Mouse (Mus musculus) neural tube, embryonic 15.5 days (tissue): ENCODE measurements around the gene L2hgdh. TPM values are rescaled to one million over a fixed set of nuclear protein-coding genes. Genes with fewer than 3 reads are reported as not detected.

Source experiments
- ATAC-seq: fragments of 200-750 bp; cut with Nextera tagmentation; 2 replicates; pipeline ENCODE4 v1.8.0; 2017; ENCODE audit warnings: mild to moderate bottlenecking, moderate TSS enrichment, moderate library complexity; ENCODE audit not compliant: low FRiP score
- H3K27ac ChIP-seq: fragments of 300-500 bp; sonication (generic); replicated peaks from 2 replicates; pipeline ENCODE4 v1.5.1; 2015; ENCODE audit warnings: mild to moderate bottlenecking, inconsistent platforms
- H3K27me3 ChIP-seq: fragments of 300-500 bp; sonication (generic); replicated peaks from 2 replicates; pipeline ENCODE4 v1.6.1; 2015; ENCODE audit warnings: inconsistent platforms
- H3K36me3 ChIP-seq: fragments of 300-500 bp; sonication (generic); 2 replicates; pipeline ENCODE4 v1.6.1; 2015; ENCODE audit warnings: inconsistent platforms
- H3K4me1 ChIP-seq: fragments of 300-500 bp; sonication (generic); 2 replicates; pipeline ENCODE4 v1.6.1; 2015; ENCODE audit warnings: inconsistent platforms
- H3K4me2 ChIP-seq: fragments of 300-500 bp; sonication (generic); 2 replicates; pipeline ENCODE4 v1.6.1; 2015; ENCODE audit warnings: inconsistent platforms, mild to moderate bottlenecking, moderate library complexity
- H3K4me3 ChIP-seq: fragments of 300-500 bp; sonication (generic); replicated peaks from 2 replicates; pipeline ENCODE4 v1.5.1; 2015; ENCODE audit warnings: mild to moderate bottlenecking, inconsistent platforms
- H3K9ac ChIP-seq: fragments of 300-500 bp; sonication (generic); replicated peaks from 2 replicates; pipeline ENCODE4 v1.6.1; 2015; ENCODE audit warnings: mild to moderate bottlenecking, inconsistent platforms
- H3K9me3 ChIP-seq: fragments of 300-500 bp; sonication (generic); replicated peaks from 2 replicates; pipeline ENCODE4 v1.6.1; 2016; ENCODE audit warnings: inconsistent platforms
- WGBS: fragments of 180-500 bp; shearing (Covaris S2); methylation state at CpG from one replicate; pipeline ENCODE4 v1.1.7; 2015; ENCODE audit warnings: mixed read lengths; 5-methylcytosine and 5-hydroxymethylcytosine counted together
- polyA plus RNA-seq: library from polyadenylated mRNA; unstranded; fragments of >200 nt; fragmentation: Nextera tagmentation; extraction: Ambion mirVana; gene quantifications from 2 replicates; pipeline ENCODE4 v1.2.1, GENCODE M21; 2015

The L2hgdh gene
- polyA plus RNA-seq, 1 experiment from 2014 or later, result 13.4 TPM

DNA sequence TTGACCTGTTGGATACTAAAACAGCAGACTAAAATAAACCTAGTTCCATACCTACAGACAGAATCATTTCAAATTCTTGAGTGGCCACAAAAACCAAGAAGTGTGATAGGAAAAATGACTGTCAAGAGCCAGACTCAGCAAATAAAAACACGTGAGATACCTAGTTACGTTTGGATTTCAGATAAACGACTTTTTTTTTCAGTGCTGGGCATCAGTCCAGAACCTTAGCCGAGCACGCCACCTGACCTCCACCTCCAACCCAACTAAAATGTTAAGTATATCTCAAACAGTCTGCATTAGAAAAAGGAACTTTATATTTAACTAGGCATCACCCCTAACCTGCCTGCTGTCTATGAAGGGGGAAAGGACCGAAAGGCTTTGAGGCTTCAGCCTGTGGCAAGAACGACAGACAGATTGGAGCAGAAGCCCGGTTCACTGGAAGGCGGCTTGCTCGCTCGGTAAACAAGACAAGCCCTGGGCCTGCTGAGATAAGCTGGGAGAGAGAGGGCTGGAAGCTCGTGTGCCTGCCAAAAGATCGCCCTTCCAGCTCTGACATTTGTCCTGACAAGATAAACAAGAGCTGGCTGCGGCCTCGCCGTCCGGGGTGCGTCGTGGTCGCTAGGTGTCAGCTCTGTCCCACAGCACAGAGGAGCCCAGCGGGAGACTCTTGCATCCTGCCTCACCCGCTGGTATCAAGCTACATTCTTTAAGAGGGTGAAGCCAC, 32.9 kb upstream of the L2hgdh start:
- Histone ChIP-seq H3K27ac (no peak overlapping the region), H3K4me1 (peaks cover 12% of the 10 kb centered on the region), H3K9me3 (no peaks in the 10 kb centered on the region), H3K4me2 (peak overlapping the region; percentile 51), H3K9ac (no peak overlapping the region), H3K27me3 (no peaks in the 10 kb centered on the region), H3K4me3 (no peak overlapping the region), H3K36me3 (no peaks in the 10 kb centered on the region)
- WGBS, result 16% methylated on average over 22 of the region's 22 CpGs
- peak; percentile 86 for ATAC-seq

DNA sequence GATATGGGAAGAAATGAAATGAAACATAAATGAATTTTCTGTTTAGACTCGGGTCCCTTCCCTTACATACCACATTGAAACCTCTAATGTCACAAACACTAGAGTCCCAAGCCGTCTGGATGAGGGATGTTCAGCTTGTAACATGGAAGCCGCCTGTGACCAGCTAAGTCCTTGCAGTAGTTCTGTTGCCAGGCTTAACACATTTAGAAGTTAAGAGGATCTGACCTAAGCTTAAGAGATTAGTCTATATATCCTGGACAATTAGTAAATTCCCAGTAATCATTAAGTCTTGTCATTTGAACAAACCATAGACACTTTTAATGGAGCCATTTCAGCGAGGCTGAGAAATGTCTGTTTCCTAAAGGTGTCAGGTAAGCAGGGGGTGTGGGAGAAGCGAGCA, 31.3 kb upstream of the L2hgdh start:
- no peaks in the 10 kb centered on the region for H3K27me3 ChIP-seq

GRCm38 (mm10) chr12:69753936-69754335, 29.3 kb upstream of the L2hgdh start:
- 89% methylated on average over 5 of the region's 5 CpGs for WGBS
- Histone ChIP-seq H3K9me3 (no peaks in the 10 kb centered on the region), H3K27ac (no peak overlapping the region), H3K9ac (no peak overlapping the region), H3K4me2 (no peak overlapping the region), H3K36me3 (no peaks in the 10 kb centered on the region), H3K27me3 (no peaks in the 10 kb centered on the region), H3K4me3 (no peak overlapping the region), H3K4me1 (peaks cover 11% of the 10 kb centered on the region)
- no peak for ATAC-seq

More for the DNA sequence above, 31.3 kb upstream of the L2hgdh start:
- H3K36me3 ChIP-seq, result no peaks in the 10 kb centered on the region
- no peaks in the 10 kb centered on the region for H3K9me3 ChIP-seq
- H3K4me1 ChIP-seq, result peaks cover 12% of the 10 kb centered on the region
- WGBS, result 84% methylated on average over 5 of the region's 5 CpGs
- no peak overlapping the region for H3K27ac ChIP-seq
- no peak overlapping the region for H3K4me2 ChIP-seq
- no peak for ATAC-seq
- H3K9ac ChIP-seq, result no peak overlapping the region
- H3K4me3 ChIP-seq, result no peak overlapping the region

DNA sequence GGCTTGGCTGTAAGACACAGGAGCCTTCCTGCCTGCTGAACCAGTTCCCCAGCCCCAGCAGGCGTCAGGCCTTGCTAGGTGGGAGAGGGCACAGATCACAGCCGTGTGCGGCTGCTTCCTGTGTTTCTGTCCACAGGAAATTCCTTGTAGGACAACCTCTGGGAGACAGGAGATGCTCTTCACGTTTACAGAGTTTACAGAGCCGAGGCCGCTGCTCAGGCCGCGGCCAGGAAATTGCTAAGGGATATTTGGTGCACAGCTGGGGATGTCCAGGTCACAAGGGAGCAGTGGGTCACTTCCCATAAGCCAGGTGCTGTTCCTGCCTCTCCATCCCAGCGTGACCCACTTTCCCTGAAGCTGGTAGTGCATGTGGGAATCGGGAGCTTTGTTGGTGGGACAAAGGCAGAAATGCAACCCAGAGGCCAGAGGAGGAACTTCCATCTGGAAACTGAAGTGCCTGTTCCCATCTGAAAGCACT, 27.2 kb upstream of the L2hgdh start:
- no peak overlapping the region for H3K4me3 ChIP-seq
- no peak for ATAC-seq
- H3K27ac ChIP-seq, result 0 out of 2 replicates have a peak overlapping the region, but pooled peaks have one; percentile 18
- 49% methylated on average over 10 of the region's 10 CpGs for WGBS
- H3K4me2 ChIP-seq, result no peak overlapping the region
- H3K9me3 ChIP-seq, result no peaks in the 10 kb centered on the region
- H3K9ac ChIP-seq, result no peak overlapping the region
- no peaks in the 10 kb centered on the region for H3K36me3 ChIP-seq
- H3K4me1 ChIP-seq, result no peaks in the 10 kb centered on the region; the same call in 1 of the 2 replicates
- H3K27me3 ChIP-seq, result no peaks in the 10 kb centered on the region

DNA sequence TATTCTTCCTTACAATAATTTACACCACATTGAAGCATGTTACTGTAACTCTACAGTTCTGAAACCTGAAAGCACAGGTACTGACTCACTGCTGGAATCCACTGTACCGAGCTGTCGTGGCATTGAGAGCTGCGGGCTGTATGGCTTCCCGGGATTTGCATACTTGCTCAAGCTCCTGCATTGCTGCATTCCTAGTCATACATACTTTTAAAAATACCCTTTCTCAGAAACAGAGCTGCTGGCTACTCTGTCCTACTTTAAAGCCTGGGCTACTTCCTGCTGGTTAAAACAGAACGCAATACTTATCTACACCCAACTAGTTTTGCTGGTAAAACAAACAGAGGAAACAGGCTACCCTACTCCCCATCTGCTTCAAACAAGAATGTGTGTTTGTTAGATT, 19.5 kb upstream of the L2hgdh start:
- ATAC-seq, result no peak
- WGBS, result 92% methylated on average over 5 of the region's 5 CpGs
- Histone ChIP-seq H3K27me3 (no peaks in the 10 kb centered on the region), H3K27ac (no peak overlapping the region), H3K4me2 (no peak overlapping the region), H3K4me1 (no peaks in the 10 kb centered on the region), H3K9ac (no peak overlapping the region), H3K36me3 (no peaks in the 10 kb centered on the region; the same call in 1 of the 2 replicates), H3K9me3 (no peaks in the 10 kb centered on the region), H3K4me3 (no peak overlapping the region)

- Histone ChIP-seq H3K27me3 (no peaks in the 10 kb centered on the region), H3K27ac (no peak overlapping the region), H3K4me2 (no peak overlapping the region), H3K9ac (no peak overlapping the region), H3K4me1 (no peaks in the 10 kb centered on the region), H3K36me3 (no peaks in the 10 kb centered on the region; the same call in 1 of the 2 replicates), H3K4me3 (no peak overlapping the region), H3K9me3 (no peaks in the 10 kb centered on the region)
- 88% methylated on average over 5 of the region's 5 CpGs for WGBS
- no peak for ATAC-seq
These were observed 17.3 kb upstream of the L2hgdh start for GRCm38 (mm10) chr12:69741965-69742364.

- 92% methylated on average over 3 of the region's 3 CpGs for WGBS
- H3K4me3 ChIP-seq, result no peak overlapping the region
- H3K9me3 ChIP-seq, result no peaks in the 10 kb centered on the region
- no peaks in the 10 kb centered on the region for H3K4me1 ChIP-seq
- H3K36me3 ChIP-seq, result no peaks in the 10 kb centered on the region
- no peaks in the 10 kb centered on the region for H3K27me3 ChIP-seq
- H3K9ac ChIP-seq, result no peak overlapping the region
- ATAC-seq, result no peak
- H3K4me2 ChIP-seq, result no peak overlapping the region
- no peak overlapping the region for H3K27ac ChIP-seq
These were observed 9.2 kb upstream of the L2hgdh start for GRCm38 (mm10) chr12:69733923-69734322.

- Histone ChIP-seq H3K9ac (no peak overlapping the region), H3K27ac (no peak overlapping the region), H3K27me3 (no peaks in the 10 kb centered on the region), H3K4me3 (no peak overlapping the region), H3K4me1 (no peaks in the 10 kb centered on the region), H3K36me3 (no peaks in the 10 kb centered on the region), H3K4me2 (no peak overlapping the region), H3K9me3 (no peaks in the 10 kb centered on the region)
- WGBS, result 11% methylated on average over 2 of the region's 2 CpGs
- no peak for ATAC-seq
These were observed 8.8 kb upstream of the L2hgdh start for GRCm38 (mm10) chr12:69733518-69733917.

DNA sequence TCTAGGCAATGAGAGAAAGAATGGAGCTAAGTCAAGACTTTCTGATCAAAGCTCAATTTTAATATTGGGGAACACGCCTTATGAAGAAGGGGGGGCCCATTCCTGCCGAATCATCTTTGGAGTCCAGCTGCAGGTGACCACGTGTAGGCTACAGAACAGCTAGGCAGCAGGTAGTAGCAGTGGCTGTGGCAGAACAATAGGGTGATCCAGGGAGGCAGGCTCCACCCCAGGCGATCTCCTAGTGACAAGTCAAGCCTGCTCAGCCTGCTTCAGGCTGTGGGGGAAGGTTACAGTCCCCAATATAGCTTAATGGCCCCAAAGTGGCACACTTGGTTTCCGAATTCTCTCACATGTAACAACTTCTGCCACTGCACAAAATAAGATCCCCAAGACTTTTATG, 7.5 kb upstream of the L2hgdh start:
- Histone ChIP-seq H3K9ac (no peak overlapping the region), H3K36me3 (no peaks in the 10 kb centered on the region), H3K4me2 (no peak overlapping the region), H3K27ac (no peak overlapping the region), H3K4me3 (no peak overlapping the region), H3K27me3 (no peaks in the 10 kb centered on the region), H3K4me1 (no peaks in the 10 kb centered on the region), H3K9me3 (no peaks in the 10 kb centered on the region)
- ATAC-seq, result no peak
- WGBS, result 36% methylated on average over 5 of the region's 5 CpGs

GRCm38 (mm10) chr12:69730306-69730705, 5.6 kb upstream of the L2hgdh start:
- peaks cover 7% of the 10 kb centered on the region for H3K4me1 ChIP-seq
- H3K9me3 ChIP-seq, result no peaks in the 10 kb centered on the region
- WGBS, result 83% methylated on average over 1 of the region's 1 CpGs
- no peak overlapping the region for H3K4me2 ChIP-seq
- H3K27ac ChIP-seq, result no peak overlapping the region
- no peaks in the 10 kb centered on the region for H3K36me3 ChIP-seq
- H3K27me3 ChIP-seq, result no peaks in the 10 kb centered on the region
- no peak overlapping the region for H3K9ac ChIP-seq
- no peak for ATAC-seq
- no peak overlapping the region for H3K4me3 ChIP-seq

DNA sequence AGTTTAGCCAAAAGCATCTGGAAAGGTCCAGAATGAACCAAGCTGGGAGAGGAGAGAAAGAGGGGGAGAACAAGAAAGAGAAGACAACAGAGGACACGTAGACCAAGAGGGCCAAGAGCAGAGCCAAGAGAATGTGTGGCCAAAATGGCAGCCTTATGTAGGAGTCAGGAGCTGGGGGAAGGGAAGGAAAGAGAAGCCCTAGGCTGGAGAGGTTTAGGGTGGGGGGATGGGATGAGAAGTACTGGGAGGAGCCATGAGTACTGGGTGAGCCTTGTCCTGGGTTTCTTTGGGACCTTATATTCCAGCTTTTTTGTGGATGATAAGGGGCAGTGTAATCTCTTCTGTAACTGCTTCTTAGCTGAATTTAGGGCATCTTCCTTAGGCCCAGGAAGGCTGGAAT, 4.6 kb upstream of the L2hgdh start:
- no peaks in the 10 kb centered on the region for H3K36me3 ChIP-seq
- H3K9me3 ChIP-seq, result no peaks in the 10 kb centered on the region
- H3K4me3 ChIP-seq, result no peak overlapping the region
- peaks cover 9% of the 10 kb centered on the region for H3K4me1 ChIP-seq
- no peak overlapping the region for H3K27ac ChIP-seq
- 82% methylated on average over 1 of the region's 1 CpGs for WGBS
- H3K27me3 ChIP-seq, result no peaks in the 10 kb centered on the region
- no peak for ATAC-seq
- no peak overlapping the region for H3K9ac ChIP-seq
- H3K4me2 ChIP-seq, result no peak overlapping the region

- peak overlapping the region; percentile 54 for H3K27ac ChIP-seq
- H3K9me3 ChIP-seq, result peaks cover 6% of the 10 kb centered on the region
- H3K4me1 ChIP-seq, result peaks cover 23% of the 10 kb centered on the region
- no peaks in the 10 kb centered on the region for H3K27me3 ChIP-seq
- ATAC-seq, result peak; percentile 9
- peaks cover 19% of the 10 kb centered on the region for H3K36me3 ChIP-seq
- peak overlapping the region; percentile 83 for H3K4me2 ChIP-seq
- H3K4me3 ChIP-seq, result peak overlapping the region; percentile 89
- peak overlapping the region; percentile 78 for H3K9ac ChIP-seq
- 2% methylated on average over 24 of the region's 24 CpGs for WGBS
These were observed 509 bp downstream of the L2hgdh start for GRCm38 (mm10) chr12:69724018-69724710.
